Mouse (Mus musculus): ENCODE results near the gene Usp5.
"Not testable (repeated sequence)": the region's sequence is repeated elsewhere in the genome, so short reads cannot be mapped to it uniquely, and the experiment has no call there.

The Usp5 gene

GRCm38 (mm10) chr6:124811701-124812560 is 17.4 kb downstream of the Usp5 start:
- no peak for DNase-seq (ENCODE audit: low spot score in 2 of 2)

- DNase-seq (ENCODE audit: low spot score in 2 of 2), result no peak
Measured at GRCm38 (mm10) chr6:124811403-124811665, 17.9 kb downstream of the Usp5 start.

DNA sequence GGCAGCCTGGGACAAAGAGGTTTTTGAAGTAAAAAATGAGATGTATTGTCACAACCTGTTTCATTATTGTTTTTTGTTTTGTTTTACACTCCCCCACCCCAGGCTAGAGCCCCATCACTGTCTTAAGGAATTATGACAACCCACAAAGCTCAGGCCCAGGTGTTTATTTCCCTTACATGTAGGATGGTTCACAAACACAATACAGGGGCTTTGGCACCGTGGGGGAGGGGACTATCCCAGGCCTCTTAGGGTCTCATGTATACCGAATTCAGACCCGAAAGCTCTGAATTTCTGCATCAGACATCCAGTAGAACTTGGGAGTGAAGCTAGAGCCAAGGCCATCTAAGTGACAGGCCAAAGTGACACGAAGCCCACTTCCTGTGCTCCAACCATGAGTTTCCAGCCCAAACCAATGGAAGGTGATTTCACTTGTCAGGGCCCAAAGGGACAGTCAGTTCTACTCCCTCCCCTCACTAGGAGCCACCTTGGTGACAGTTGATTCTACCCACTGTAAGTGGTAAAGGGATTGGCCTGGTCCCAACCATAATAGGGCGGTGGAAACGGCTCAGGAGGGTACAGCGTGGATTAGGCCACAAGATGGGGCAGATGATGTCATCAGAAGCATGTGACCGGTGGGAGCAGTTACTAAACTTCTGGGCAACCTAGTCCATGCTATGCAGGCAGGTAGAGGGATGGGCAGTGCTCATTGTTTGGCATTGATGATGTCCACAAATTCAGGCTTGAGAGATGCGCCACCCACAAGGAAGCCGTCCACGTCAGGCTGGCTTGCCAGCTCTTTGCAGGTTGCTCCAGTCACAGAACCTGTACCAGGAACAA is 18.5 kb downstream of the Usp5 start:
- not testable (repeated sequence) for DNase-seq (ENCODE audit: low spot score in 2 of 2)

DNA sequence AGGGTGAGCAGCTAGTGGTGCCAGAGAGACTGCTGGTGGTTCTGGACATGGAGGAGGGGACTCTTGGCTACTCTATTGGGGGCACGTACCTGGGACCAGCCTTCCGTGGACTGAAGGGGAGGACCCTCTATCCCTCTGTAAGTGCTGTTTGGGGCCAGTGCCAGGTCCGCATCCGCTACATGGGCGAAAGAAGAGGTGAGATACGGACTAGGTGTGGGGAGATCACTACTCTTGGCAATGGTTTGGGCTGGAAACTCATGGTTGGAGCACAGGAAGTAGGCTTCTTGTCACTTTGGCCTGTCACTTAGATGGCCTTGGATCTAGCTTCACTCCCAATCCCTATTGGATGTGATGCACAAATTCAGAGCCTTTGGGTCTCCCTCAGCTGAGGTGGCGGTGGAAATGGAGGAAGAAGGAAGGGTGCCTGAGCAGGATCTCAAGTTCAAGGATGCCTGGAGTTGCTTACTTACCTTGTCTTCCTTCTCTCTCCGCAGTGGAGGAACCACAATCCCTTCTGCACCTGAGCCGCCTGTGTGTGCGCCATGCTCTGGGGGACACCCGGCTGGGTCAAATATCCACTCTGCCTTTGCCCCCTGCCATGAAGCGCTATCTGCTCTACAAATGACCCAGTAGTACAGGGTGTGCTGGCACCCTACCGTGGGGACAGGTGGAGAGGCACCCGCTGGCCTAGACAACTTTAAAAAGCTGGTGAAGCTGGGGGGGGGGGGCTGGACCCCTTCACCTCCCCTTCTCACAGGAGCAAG is 19.3 kb downstream of the Usp5 start:
- no peak for DNase-seq (ENCODE audit: low spot score in 2 of 2)

DNA sequence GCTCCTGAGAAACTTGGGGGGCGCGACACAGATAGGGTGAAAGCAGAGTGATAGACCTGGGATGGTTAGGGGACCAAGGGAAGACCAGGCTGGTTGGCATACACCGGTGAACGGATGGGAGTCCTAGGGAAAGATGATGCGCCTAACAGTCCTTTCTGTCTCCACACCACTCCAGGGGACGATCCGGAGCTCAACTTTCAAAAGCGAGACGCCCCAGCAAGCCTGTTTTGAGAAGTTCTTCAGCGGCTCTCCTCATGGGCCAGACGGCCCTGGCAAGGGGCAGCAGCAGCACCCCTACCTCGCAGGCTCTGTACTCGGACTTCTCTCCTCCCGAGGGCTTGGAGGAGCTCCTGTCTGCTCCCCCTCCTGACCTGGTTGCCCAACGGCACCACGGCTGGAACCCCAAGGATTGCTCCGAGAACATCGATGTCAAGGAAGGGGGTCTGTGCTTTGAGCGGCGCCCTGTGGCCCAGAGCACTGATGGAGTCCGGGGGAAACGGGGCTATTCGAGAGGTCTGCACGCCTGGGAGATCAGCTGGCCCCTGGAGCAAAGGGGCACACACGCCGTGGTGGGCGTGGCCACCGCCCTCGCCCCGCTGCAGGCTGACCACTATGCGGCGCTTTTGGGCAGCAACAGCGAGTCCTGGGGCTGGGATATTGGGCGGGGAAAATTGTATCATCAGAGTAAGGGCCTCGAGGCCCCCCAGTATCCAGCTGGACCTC is 20.1 kb downstream of the Usp5 start:
- DNase-seq (ENCODE audit: low spot score in 2 of 2), result peak; percentile 64 to 84

- DNase-seq (ENCODE audit: low spot score in 2 of 2), result peak in 1 of 2 experiments; percentile 69
Measured at GRCm38 (mm10) chr6:124808358-124809012, 20.8 kb downstream of the Usp5 start, which contains the start of gene Spsb2. Gene Spsb2 (plus strand): TSS chr6:124808661.

DNA sequence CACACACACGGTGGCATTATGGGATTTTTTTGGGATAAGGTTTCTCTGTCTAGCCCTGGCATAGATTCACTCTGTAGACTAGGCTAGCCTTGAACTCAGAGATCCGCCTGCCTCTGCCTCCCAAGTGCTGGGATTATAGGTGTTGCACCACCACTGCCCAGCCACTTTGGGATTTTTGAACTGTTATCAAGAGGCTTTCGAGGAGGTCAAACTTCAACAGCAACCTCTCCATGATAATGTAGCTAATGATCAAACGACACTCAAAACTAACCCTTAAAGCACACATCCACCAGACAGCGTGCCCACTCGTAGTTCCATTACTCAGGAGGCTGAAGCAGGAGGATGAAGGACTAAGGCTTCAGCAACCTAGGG is 21.3 kb downstream of the Usp5 start:
- no peak for DNase-seq (ENCODE audit: low spot score in 2 of 2)

DNA sequence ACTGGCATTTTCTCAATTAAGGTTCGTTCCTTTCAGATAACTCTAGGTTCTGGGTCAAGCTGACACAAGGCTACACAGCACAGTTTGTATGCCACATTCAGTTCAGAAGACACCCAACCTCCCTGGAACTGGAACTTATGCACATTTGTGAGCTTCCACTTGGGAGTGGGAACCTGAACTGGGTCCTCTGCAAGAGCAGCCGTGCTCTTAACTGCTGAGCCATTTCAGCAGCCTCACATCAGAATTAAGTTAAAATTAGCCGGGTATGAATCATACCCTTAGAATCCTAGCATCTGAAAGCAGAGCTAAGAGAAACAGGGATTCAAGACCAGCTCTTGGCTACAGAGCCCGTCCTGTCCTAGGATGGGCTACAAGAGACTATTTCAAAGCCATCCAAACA is 21.9 kb downstream of the Usp5 start:
- no peak for DNase-seq (ENCODE audit: low spot score in 2 of 2)

GRCm38 (mm10) chr6:124806446-124807140 is 22.7 kb downstream of the Usp5 start:
- no peak for DNase-seq (ENCODE audit: low spot score in 2 of 2)

DNA sequence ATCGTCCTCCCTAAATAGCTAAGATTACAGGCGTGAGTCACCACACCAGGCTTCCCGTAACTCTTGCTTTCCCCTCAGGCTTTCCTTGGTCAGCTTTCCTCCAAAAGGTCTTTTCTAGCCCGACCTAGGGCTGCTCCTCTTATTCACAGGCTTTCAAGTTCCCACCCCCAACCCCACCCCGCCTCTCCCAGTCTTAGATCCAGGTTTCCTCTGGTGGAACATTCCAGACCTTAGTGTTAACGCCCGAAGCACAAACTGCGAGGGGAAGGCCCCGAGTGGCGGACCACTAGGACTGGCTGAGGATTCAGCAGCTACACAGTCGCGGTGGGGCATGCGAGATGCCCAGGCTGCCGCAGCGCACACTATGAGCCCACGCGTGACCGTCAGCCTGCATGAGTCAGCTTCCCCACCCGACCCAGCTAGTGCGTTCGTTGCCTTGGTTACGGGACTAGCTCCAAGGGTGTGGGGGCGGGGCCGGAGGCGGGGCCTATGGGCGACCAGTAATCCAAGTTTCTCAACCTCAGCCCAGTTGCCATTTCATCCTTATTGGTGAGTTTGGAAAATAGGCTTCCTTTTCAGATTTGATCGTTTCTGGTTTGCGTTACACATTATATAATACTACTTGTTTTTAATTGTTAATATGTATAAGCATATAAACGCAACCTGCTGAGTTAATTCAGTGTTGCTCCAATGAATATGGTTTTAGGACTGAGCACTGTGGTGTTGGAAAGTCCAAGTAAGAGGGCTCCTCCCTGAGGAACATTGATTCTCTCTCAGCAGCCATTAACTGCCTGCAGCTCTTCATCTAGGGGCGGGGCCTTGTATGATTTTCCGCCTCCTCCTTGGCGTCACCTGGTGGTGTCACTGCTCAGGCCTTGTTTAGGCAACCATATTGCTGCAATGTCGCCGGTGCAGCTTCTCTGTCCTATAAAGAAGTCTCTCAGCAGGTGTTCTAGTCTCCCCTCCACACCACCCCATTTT is 23.7 kb downstream of the Usp5 start:
- peak; percentile 83 to 92 for DNase-seq (ENCODE audit: low spot score in 2 of 2)

DNA sequence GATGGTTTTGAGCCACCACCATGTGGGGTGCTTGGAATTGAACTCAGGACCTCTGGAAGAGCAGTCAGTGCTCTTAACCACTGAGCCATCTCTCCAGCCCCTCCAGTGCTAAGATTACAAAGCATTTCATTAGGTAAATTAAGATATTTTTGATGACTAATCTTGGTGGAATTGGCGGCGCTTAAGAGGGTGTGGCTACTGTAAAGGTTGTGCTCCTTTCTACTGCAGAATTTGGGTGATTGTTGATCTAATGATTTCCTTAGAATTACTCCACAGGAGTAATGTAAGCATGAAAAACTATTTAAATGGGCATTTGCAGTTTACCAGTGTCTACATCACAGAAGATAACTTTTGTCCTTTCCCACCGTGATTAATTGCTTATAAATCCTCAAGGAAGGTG is 24.9 kb downstream of the Usp5 start:
- DNase-seq (ENCODE audit: low spot score in 2 of 2), result no peak

GRCm38 (mm10) chr6:124803691-124804090 is 25.6 kb downstream of the Usp5 start:
- DNase-seq (ENCODE audit: low spot score in 2 of 2), result not testable (repeated sequence)

- no peak for DNase-seq (ENCODE audit: low spot score in 2 of 2)
Measured at GRCm38 (mm10) chr6:124803061-124803460, 26.2 kb downstream of the Usp5 start.

GRCm38 (mm10) chr6:124802400-124802799 is 26.9 kb downstream of the Usp5 start:
- not testable (repeated sequence) for DNase-seq (ENCODE audit: low spot score in 2 of 2)

DNA sequence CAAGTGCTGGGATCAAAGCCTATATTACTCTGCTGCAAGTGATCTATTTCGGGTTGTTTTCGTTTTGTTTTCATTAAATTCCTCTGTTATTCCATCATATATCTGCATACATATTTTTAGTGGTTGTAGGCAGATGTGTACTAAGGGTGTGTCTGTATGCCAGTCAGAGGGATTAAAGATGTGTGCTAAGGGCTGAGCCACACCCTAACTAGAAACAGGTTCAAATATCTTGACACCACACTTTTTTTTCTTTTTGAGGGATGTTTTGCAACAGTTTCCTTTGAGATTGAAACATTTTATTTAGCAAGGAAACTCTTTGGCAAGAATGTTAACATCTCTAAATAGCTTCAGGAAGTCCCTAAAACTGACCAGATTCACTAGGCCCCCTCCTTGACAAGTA is 33.1 kb downstream of the Usp5 start:
- DNase-seq (ENCODE audit: low spot score in 2 of 2), result no peak

GRCm38 (mm10) chr6:124795781-124796180 is 33.5 kb downstream of the Usp5 start:
- DNase-seq (ENCODE audit: low spot score in 2 of 2), result no peak

GRCm38 (mm10) chr6:124791911-124792310 is 37.4 kb downstream of the Usp5 start:
- no peak for DNase-seq (ENCODE audit: low spot score in 2 of 2)

GRCm38 (mm10) chr6:124790121-124790520 is 39.2 kb downstream of the Usp5 start:
- no peak for DNase-seq (ENCODE audit: low spot score in 2 of 2)

DNA sequence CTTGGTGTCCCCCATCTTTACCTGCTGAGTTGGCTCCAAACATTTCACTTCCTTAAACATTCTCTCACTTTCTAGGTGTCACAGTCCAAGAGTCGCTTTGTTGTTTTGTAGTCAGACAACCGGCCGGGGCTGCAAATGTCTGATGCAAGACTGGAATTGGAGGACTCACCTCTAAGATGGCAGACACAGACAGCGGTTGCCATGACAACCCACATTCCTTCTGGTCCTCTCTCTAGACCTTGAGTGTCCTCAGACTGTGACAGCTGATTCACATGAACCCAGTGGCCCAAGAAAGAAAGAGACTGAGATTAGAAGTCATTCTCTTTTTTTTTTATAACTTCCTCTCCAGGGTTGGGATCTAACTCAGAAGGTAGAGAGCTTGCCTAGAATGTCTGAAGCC is 39.8 kb downstream of the Usp5 start:
- DNase-seq (ENCODE audit: low spot score in 2 of 2), result no peak
